Mouse (Mus musculus) olfactory bulb, adult 2 months (tissue): ENCODE data around the gene Rbfox2. TPM values are rescaled to one million over a fixed set of nuclear protein-coding genes. Genes with fewer than 3 reads are reported as not detected.

Source experiments
- H3K27ac ChIP-seq: fragments of 200-500 bp; 2 replicates; pipeline ENCODE4 v1.5.1; 2012; ENCODE audit warnings: low read depth, low read length; ENCODE audit not compliant: insufficient read depth
- H3K4me1 ChIP-seq: fragments of 200-500 bp; 2 replicates; pipeline ENCODE4 v1.6.1; 2012; ENCODE audit warnings: low read length; ENCODE audit not compliant: control insufficient read depth, insufficient read depth
- H3K4me3 ChIP-seq: fragments of 200-500 bp; 2 replicates; pipeline ENCODE4 v1.5.1; 2012; ENCODE audit warnings: mild to moderate bottlenecking, low read depth, low read length, moderate library complexity; ENCODE audit not compliant: insufficient read depth
- CTCF ChIP-seq: fragments of 200-500 bp; IDR thresholded peaks from 2 replicates; pipeline ENCODE4 v1.5.1; 2012; ENCODE audit warnings: low read depth, mild to moderate bottlenecking, low read length, moderate library complexity; ENCODE audit not compliant: insufficient read depth
- POLR2A ChIP-seq: fragments of 200-500 bp; IDR thresholded peaks from 2 replicates; pipeline ENCODE4 v1.6.1; 2012; ENCODE audit warnings: mild to moderate bottlenecking, low read depth, low read length, moderate library complexity; ENCODE audit not compliant: insufficient read depth
- WGBS: fragments of 180-500 bp; shearing (Covaris S2); methylation state at CpG from one replicate; pipeline ENCODE4 v1.1.7; 2018; 5-methylcytosine and 5-hydroxymethylcytosine counted together
- polyA plus RNA-seq: library from polyadenylated mRNA; stranded (reverse); fragments of >200 nt; gene quantifications from 2 replicates; pipeline ENCODE4 v1.2.4, GENCODE M21; 2012; ENCODE audit warnings: low replicate concordance; ENCODE audit not compliant: missing spikeins, insufficient read depth, insufficient read length

Gene Rbfox2
- polyA plus RNA-seq, 1 experiment: 46.1 TPM

DNA sequence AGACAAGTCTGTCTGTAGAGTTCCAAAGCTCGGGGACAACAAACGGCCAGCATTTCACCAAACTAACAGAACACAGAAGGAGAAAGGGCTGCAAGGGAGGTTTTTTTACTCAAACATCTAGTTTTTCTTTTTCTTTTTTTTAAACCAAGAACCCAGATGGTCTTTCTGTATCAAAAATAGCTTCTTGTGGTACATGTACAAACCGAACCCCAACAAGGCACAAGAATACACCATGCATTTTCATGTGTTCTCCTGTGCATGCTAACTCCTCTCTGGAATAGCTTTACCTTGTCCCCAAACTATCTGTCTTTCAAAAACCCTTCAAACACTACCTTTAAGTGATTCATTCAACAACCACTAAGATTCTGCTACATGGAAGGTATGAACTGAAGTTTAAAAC is 38.4 kb downstream of the Rbfox2 start:
- H3K4me3 ChIP-seq: no peak overlapping the region
- peak overlapping the region; percentile 49 for H3K27ac ChIP-seq
- peaks cover 14% of the 10 kb centered on the region for H3K4me1 ChIP-seq
- TF ChIP-seq POLR2A (no peak), CTCF (no peak)
- WGBS: 42% methylated on average over 3 of the region's 3 CpGs

- 31% methylated on average over 4 of the region's 4 CpGs for WGBS
- Histone ChIP-seq H3K4me1 (peaks cover 14% of the 10 kb centered on the region), H3K4me3 (no peak overlapping the region), H3K27ac (peak overlapping the region; percentile 94)
- TF ChIP-seq POLR2A (no peak), CTCF (no peak)
Measured at GRCm38 (mm10) chr15:77265318-77265717, 41.5 kb downstream of the Rbfox2 start.

DNA sequence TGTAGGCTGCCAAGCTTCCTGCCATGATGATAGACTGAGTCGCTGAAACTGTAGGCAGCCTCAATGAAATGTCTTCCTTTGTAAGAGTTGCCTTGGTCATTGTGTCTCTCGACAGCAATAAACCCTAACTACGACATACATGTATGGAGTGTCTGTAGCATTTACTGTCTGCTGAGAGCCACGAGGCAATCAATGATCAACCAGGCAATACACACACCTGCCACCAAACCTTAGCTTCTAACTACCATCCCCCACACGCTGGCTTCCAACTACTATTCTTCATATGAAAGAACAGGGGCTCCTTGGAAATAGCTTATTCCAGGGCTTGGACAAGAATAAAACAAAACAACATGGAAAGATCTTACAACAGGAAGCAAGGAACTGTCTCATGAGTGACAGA is 42.5 kb downstream of the Rbfox2 start:
- 81% methylated on average over 5 of the region's 5 CpGs for WGBS
- H3K27ac ChIP-seq: peak overlapping the region; percentile 94
- H3K4me3 ChIP-seq: no peak overlapping the region
- TF ChIP-seq POLR2A (no peak), CTCF (no peak)
- H3K4me1 ChIP-seq: peaks cover 14% of the 10 kb centered on the region

DNA sequence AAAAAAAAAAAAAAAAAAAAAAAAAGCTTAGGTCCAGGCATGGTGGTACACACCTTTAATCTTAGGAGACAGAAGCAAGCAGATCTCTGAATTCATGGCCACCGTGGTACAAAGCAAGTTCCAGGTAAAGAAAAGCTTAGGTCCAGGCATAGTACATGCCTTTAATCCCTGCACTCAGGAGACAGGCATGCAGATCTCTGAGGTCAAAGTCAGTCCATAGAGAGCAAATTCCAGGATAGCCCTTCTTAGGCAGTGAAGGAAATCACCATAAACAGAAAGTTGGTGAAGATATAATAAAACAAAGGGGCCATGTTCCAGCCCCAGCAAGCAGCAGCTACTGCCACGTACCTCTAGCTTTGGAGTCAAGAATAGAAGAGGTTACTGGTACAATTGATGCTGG is 44.0 kb downstream of the Rbfox2 start:
- WGBS: 91% methylated on average over 2 of the region's 2 CpGs
- TF ChIP-seq CTCF: no peak
- no peak for TF ChIP-seq POLR2A
- H3K4me3 ChIP-seq: no peak overlapping the region
- H3K4me1 ChIP-seq: peaks cover 17% of the 10 kb centered on the region
- H3K27ac ChIP-seq: no peak overlapping the region

DNA sequence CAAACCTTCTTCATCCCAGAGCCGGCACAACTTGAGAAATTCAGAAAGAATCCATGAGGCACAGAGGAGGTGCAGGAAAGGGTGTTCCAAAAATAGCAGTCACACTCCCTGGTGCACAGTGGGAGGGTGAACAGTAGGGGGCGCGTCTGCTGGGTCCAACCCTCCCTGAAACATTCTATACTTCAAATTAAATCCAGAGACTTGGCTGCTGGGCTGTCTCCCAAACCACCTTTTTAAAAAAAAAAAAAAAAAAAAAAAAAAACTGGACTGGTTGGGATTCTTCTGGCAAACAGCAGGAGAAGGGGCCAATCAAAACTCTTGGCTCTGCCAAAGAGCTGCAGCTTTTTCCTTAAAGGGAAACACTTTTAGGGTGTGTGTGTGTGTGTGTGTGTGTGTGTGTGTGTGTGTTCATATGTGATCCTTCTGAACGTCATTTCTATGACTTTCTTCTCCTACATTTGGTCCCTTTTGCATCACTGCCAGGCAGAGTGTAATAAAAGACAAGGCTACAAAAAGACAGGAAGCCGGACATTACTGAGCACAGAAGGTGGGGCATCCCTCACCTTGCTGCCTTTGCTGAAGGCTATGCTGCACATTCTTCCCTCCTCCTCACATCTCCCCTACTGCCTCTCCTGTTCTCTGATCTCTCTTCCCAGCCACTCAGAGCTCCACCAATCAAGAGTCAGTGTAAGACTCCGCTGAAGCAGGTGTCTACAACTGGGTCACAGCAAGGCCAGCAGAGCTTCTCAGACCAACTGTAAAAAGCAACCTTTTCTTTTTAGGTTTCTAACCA is 49.2 kb downstream of the Rbfox2 start:
- WGBS: 20% methylated on average over 6 of the region's 6 CpGs
- no peak overlapping the region for H3K27ac ChIP-seq
- H3K4me3 ChIP-seq: no peak overlapping the region
- H3K4me1 ChIP-seq: peaks cover 11% of the 10 kb centered on the region
- TF ChIP-seq CTCF (peak; percentile 48), POLR2A (no peak)

DNA sequence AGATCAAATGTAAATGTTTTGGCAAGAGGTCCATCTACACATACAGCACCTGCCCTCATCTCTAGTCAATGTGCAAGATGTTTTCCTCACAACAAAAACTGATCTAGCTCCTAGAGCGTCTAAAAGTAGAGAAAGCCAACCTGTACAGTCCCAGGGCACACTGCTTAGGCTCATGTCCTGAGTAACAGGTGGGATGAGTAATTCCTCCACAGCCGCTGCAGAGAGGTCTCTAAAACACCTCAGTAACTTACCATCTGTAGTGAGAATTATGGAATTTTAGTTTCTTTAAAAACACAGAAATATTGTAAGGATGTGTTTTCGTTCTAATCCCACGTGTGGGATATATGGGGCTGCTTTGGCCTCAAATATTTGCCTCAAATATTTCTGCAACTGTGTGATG is 50.0 kb downstream of the Rbfox2 start:
- no peak overlapping the region for H3K4me3 ChIP-seq
- no peak overlapping the region for H3K27ac ChIP-seq
- H3K4me1 ChIP-seq: peaks cover 13% of the 10 kb centered on the region
- TF ChIP-seq POLR2A (no peak), CTCF (no peak)
- 69% methylated on average over 4 of the region's 4 CpGs for WGBS

DNA sequence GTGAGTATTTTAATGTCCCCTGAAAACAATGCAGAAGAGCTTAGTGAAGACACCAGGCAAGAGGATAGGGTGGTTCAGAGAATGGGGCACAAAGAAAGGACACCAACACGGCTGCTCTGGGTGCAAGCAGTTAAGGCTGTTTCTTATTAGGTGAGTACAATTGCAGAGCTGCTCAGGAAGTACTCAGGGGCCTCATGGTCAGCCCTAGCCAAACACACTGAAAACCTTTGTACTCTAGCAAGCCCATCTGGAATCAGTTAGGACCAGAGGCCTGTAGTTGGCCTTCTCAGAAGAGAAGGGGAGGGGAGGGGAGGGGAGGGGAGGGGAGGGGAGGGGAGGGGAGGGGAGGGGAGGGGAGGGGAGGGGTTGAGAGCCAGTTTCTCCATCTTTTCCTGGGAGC is 52.2 kb downstream of the Rbfox2 start:
- H3K27ac ChIP-seq: 0 out of 2 replicates have a peak overlapping the region, but pooled peaks have one; percentile 54
- H3K4me3 ChIP-seq: no peak overlapping the region
- H3K4me1 ChIP-seq: peaks cover 15% of the 10 kb centered on the region
- TF ChIP-seq CTCF (no peak), POLR2A (no peak)
- WGBS: 36% methylated on average over 1 of the region's 1 CpGs

DNA sequence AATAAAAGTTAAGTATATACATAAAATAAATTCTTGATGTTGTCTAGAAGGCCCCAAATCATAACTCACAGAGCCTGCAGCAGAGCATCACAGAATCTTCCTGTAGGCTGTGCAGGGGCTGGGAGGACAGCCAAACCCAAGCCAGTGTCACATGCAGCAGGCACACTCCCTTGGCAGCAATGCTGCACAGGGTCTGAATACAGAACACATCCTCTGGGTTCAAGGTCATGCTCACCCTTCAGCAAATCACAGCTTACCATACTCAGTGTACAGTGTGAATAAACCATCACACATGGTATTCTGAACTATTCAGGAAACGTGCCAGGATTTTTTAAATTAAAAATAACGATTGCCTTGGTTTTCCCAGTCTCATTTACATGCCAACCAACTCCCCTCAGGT is 52.7 kb downstream of the Rbfox2 start:
- Histone ChIP-seq H3K4me3 (no peak overlapping the region), H3K27ac (0 out of 2 replicates have a peak overlapping the region, but pooled peaks have one; percentile 54), H3K4me1 (peaks cover 15% of the 10 kb centered on the region)
- WGBS: 14% methylated on average over 2 of the region's 2 CpGs
- TF ChIP-seq POLR2A: no peak
- no peak for TF ChIP-seq CTCF

- no peak overlapping the region for H3K27ac ChIP-seq
- WGBS: 44% methylated on average over 3 of the region's 3 CpGs
- H3K4me1 ChIP-seq: peaks cover 15% of the 10 kb centered on the region
- no peak overlapping the region for H3K4me3 ChIP-seq
- TF ChIP-seq POLR2A (no peak), CTCF (no peak)
Measured at GRCm38 (mm10) chr15:77251706-77252105, 55.1 kb downstream of the Rbfox2 start.

GRCm38 (mm10) chr15:77250806-77251205 is 56.0 kb downstream of the Rbfox2 start:
- TF ChIP-seq POLR2A (no peak), CTCF (no peak)
- no peak overlapping the region for H3K4me3 ChIP-seq
- H3K4me1 ChIP-seq: peaks cover 19% of the 10 kb centered on the region
- no peak overlapping the region for H3K27ac ChIP-seq
- 93% methylated on average over 2 of the region's 2 CpGs for WGBS
